ENCODE assay signal across 15 mouse cellular contexts in the genomic region with DNA sequence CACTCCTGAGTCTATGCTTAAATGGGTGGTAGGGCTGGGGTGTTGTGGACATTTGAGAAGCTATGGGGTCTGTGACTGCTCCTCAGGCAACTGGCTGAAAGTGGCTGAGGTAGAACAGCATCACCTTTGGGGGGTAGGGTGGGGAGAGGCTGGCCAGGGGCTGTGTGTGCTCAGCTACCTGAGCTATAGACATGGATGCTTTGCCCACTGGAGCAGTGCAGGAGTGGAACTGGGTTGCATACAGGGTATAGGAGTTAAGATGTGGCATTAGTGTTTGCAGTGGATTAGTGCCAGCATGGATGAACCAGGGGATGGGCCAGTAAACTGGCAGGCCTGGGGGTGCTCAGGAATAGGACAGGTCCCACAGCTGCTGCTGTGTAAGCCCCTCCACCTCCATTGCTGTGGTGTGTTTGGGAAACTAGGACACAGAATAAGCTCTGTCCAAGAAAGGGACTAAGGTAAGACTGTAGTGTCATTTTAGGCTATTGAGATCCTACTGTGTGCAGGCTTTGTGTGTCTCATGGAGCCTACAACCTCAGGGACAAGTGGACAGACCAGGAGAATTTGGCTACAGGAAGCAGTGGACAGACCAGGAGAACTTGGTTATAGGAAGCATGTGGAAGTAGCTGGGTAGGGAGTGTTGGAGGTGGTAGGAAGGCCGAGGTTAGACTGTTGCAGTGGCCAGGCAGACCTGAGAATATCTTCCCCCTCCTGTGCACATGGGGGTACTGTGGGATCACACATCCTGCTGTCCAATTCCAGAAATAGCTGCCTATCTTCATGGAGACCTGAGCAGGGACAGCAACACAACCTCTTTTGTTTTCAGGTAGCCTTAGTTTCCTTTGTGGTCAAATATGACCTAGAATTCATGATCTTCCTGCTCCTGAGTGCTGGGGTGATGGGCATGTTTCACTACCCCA. TPM values are rescaled to one million over a fixed set of nuclear protein-coding genes. Genes with fewer than 3 reads are reported as not detected.
A peak's percentile ranks its signal among the peaks of the same experiment; 100 is the strongest.
DNase-seq lines count a peak whose midpoint lies in the region; ATAC-seq and TF ChIP-seq lines count a peak whose summit lies in the region.
"Had no signal": no experiment of that assay in that cellular context is flagged by ENCODE, and none has a peak within 500 bp of the region (broad histone marks: within the 10 kb centered on the region; RNA-seq: fewer than 3 reads in every experiment).

No protein-coding gene starts in this region.

- WGBS in heart, embryonic 16.5 days: 35% methylated on average over 1 of the region's 1 CpGs
- 70% methylated on average over 1 of the region's 1 CpGs for WGBS in midbrain, embryonic 11.5 days
- WGBS in midbrain, postnatal 0 days: 56% methylated on average over 1 of the region's 1 CpGs
- WGBS in liver, postnatal 0 days (ENCODE audit: insufficient replicate concordance): 48% methylated on average over 1 of the region's 1 CpGs

- no peak overlapping the region for H3K4me2 ChIP-seq in heart, embryonic 16.5 days (ENCODE audit: low read depth, low read length)
- H3K4me2 ChIP-seq in midbrain, embryonic 11.5 days: no peak overlapping the region
- no peak overlapping the region for H3K4me2 ChIP-seq in midbrain, postnatal 0 days (ENCODE audit: low read depth, low read length, poor library complexity, severe bottlenecking)
- H3K4me2 ChIP-seq in liver, postnatal 0 days (ENCODE audit: low read depth, low read length): 0 out of 2 replicates have a peak overlapping the region, but pooled peaks have one; percentile 10

- no peak for TF ChIP-seq CTCF in midbrain, postnatal 0 days (IDR thresholded peaks at IDR 0.05)
- no peak for TF ChIP-seq CTCF in liver, postnatal 0 days (IDR thresholded peaks at IDR 0.05; ENCODE audit: low read depth)

- peaks cover 15% of the 10 kb centered on the region for H3K36me3 ChIP-seq in heart, embryonic 16.5 days (ENCODE audit: control insufficient read depth, insufficient read depth)
- peaks cover 8% of the 10 kb centered on the region; the same call in 1 of the 2 replicates for H3K36me3 ChIP-seq in midbrain, embryonic 11.5 days (ENCODE audit: control insufficient read depth, insufficient read depth, low read length)
- H3K36me3 ChIP-seq in midbrain, postnatal 0 days (ENCODE audit: insufficient read depth, low read length): peaks cover 19% of the 10 kb centered on the region
- H3K36me3 ChIP-seq in liver, postnatal 0 days (replicated peaks; ENCODE audit: insufficient read depth, low read length): peaks cover 22% of the 10 kb centered on the region

- H3K4me1 ChIP-seq in heart, embryonic 16.5 days (ENCODE audit: control insufficient read depth, insufficient read depth, low read length): peaks cover 31% of the 10 kb centered on the region
- H3K4me1 ChIP-seq in midbrain, embryonic 11.5 days (ENCODE audit: control insufficient read depth, insufficient read depth, low read length): peaks cover 27% of the 10 kb centered on the region
- H3K4me1 ChIP-seq in midbrain, postnatal 0 days (ENCODE audit: insufficient read depth, low read length): peaks cover 6% of the 10 kb centered on the region; the same call in 1 of the 2 replicates
- peaks cover 36% of the 10 kb centered on the region for H3K4me1 ChIP-seq in liver, postnatal 0 days (ENCODE audit: insufficient read depth)

- peak overlapping the region; percentile 18; the same call in 1 of the 2 replicates for H3K27ac ChIP-seq in heart, embryonic 16.5 days (ENCODE audit: low read length)
- no peak overlapping the region for H3K27ac ChIP-seq in midbrain, embryonic 11.5 days (ENCODE audit: low read depth, low read length)
- no peak overlapping the region for H3K27ac ChIP-seq in midbrain, postnatal 0 days (ENCODE audit: low read depth, low read length)
- H3K27ac ChIP-seq in liver, postnatal 0 days (ENCODE audit: low read depth): peak overlapping the region; percentile 67; the same call in 1 of the 2 replicates

- no peaks in the 10 kb centered on the region for H3K9me3 ChIP-seq in heart, embryonic 16.5 days (replicated peaks; ENCODE audit: control insufficient read depth, low read length)
- no peaks in the 10 kb centered on the region for H3K9me3 ChIP-seq in midbrain, embryonic 11.5 days (ENCODE audit: control insufficient read depth, low read length)
- no peaks in the 10 kb centered on the region for H3K9me3 ChIP-seq in midbrain, postnatal 0 days (ENCODE audit: low read length)
- no peaks in the 10 kb centered on the region for H3K9me3 ChIP-seq in liver, postnatal 0 days (ENCODE audit: low read length)

- TF ChIP-seq EP300 in liver, postnatal 0 days (IDR thresholded peaks at IDR 0.05; ENCODE audit: low read depth): no peak

- no peak for ATAC-seq in heart, embryonic 16.5 days (replicated peaks; ENCODE audit: extremely low read depth, insufficient read depth, low FRiP score)
- ATAC-seq in midbrain, embryonic 11.5 days (ENCODE audit: low FRiP score): no peak
- ATAC-seq in midbrain, postnatal 0 days (ENCODE audit: low FRiP score): no peak
- ATAC-seq in liver, postnatal 0 days: no peak
- ATAC-seq: inflammation-experienced regulatory T-cells, adult 6 months had no signal

- H3K4me3 ChIP-seq in heart, embryonic 16.5 days (ENCODE audit: low read length): no peak overlapping the region
- 0 out of 2 replicates have a peak overlapping the region, but pooled peaks have one; percentile 3 for H3K4me3 ChIP-seq in midbrain, embryonic 11.5 days (ENCODE audit: low read depth, low read length)
- no peak overlapping the region for H3K4me3 ChIP-seq in midbrain, postnatal 0 days (ENCODE audit: low read depth, low read length)
- H3K4me3 ChIP-seq in liver, postnatal 0 days (ENCODE audit: low read depth, low read length): no peak overlapping the region

- H3K9ac ChIP-seq in heart, embryonic 16.5 days (ENCODE audit: low read length): peak overlapping the region; percentile 29; the same call in 1 of the 2 replicates
- H3K9ac ChIP-seq in midbrain, embryonic 11.5 days (ENCODE audit: low read length): no peak overlapping the region
- no peak overlapping the region for H3K9ac ChIP-seq in midbrain, postnatal 0 days (replicated peaks; ENCODE audit: low read length, poor library complexity, severe bottlenecking)
- H3K9ac ChIP-seq in liver, postnatal 0 days (replicated peaks): no peak overlapping the region

- peak; percentile 21 to 25 for DNase-seq in cerebellum, postnatal 25 days
- DNase-seq in cerebellum, postnatal 14 days: no peak
- no peak for DNase-seq in heart, postnatal 4 days
- DNase-seq in midbrain, embryonic 11.5 days (ENCODE audit: low spot score, missing footprints): no peak
- DNase-seq in midbrain, postnatal 0 days (ENCODE audit: low spot score): no peak
- no peak for DNase-seq in liver, postnatal 0 days
- no peak for DNase-seq in urinary bladder, postnatal 14 days (ENCODE audit: low spot score)
- DNase-seq: cerebellum, adult 9-11 months; kidney, postnatal 10 days; layer of hippocampus, adult 9-11 months; thymus, postnatal 4 days had no signal

- peaks cover 14% of the 10 kb centered on the region for H3K27me3 ChIP-seq in heart, embryonic 16.5 days (ENCODE audit: control insufficient read depth, insufficient read depth, low read length)
- H3K27me3 ChIP-seq in midbrain, embryonic 11.5 days (ENCODE audit: control insufficient read depth, insufficient read depth, low read length): peaks cover 4% of the 10 kb centered on the region
- no peaks in the 10 kb centered on the region for H3K27me3 ChIP-seq in midbrain, postnatal 0 days (ENCODE audit: insufficient read depth, low read length)
- H3K27me3 ChIP-seq in liver, postnatal 0 days (ENCODE audit: insufficient read depth, low read length): peaks cover 5% of the 10 kb centered on the region

RNA-seq across cellular contexts. Expression of a gene that starts 3.2 kb away (rescaled TPM):
- polyA plus RNA-seq in heart, embryonic 16.5 days (2015; fragmentation: Nextera tagmentation; extraction: Ambion mirVana): 2,111 and 2,265 TPM in 2 replicates
- 1,000 to 10,000 TPM; 1,002 to 1,049 TPM for total RNA-seq in heart, postnatal 4 days (2021)
- polyA plus RNA-seq in midbrain, embryonic 11.5 days (2014; fragmentation: Nextera tagmentation; extraction: Ambion mirVana): 1,723 and 1,824 TPM in 2 replicates
- 863 and 928 TPM in 2 replicates for total RNA-seq in midbrain, postnatal 0 days (2014; rRNA removed)
- 1,039 and 1,193 TPM in 2 replicates for polyA plus RNA-seq in midbrain, postnatal 0 days (2015; fragmentation: Nextera tagmentation; extraction: Ambion mirVana)
- polyA plus RNA-seq in liver, postnatal 0 days (2015; fragmentation: Nextera tagmentation; extraction: Ambion mirVana): 1,017 and 1,029 TPM in 2 replicates

RNA-seq across cellular contexts. Expression of a gene that starts 14.2 kb away (rescaled TPM):
- 0.39 and 0.84 TPM in 2 replicates for polyA plus RNA-seq in heart, embryonic 16.5 days (2015; fragmentation: Nextera tagmentation; extraction: Ambion mirVana)
- 1 to 10 TPM; 1.8 to 2.5 TPM for total RNA-seq in heart, postnatal 4 days (2021)
- 0.23 and 0.55 TPM in 2 replicates for polyA plus RNA-seq in midbrain, embryonic 11.5 days (2014; fragmentation: Nextera tagmentation; extraction: Ambion mirVana)
- total RNA-seq in midbrain, postnatal 0 days (2014; rRNA removed): 39.3 and 61.0 TPM in 2 replicates
- 24.4 and 26.8 TPM in 2 replicates for polyA plus RNA-seq in midbrain, postnatal 0 days (2015; fragmentation: Nextera tagmentation; extraction: Ambion mirVana)
- not detected in 2 replicates for polyA plus RNA-seq in liver, postnatal 0 days (2015; fragmentation: Nextera tagmentation; extraction: Ambion mirVana)
- polyA plus RNA-seq: heart, embryonic 11.5 days; inflammation-experienced regulatory T-cells, adult 6 months had no signal

RNA-seq across cellular contexts. Expression of a gene that starts 16.3 kb away (rescaled TPM):
- 5.6 and 6.7 TPM in 2 replicates for polyA plus RNA-seq in heart, embryonic 16.5 days (2015; fragmentation: Nextera tagmentation; extraction: Ambion mirVana)
- total RNA-seq in heart, postnatal 4 days (2021): 1 to 10 TPM in 1 of 2 experiments, under 1 TPM in 1; 0.62 to 1.6 TPM
- polyA plus RNA-seq in midbrain, embryonic 11.5 days (2014; fragmentation: Nextera tagmentation; extraction: Ambion mirVana): 0.38 and 0.80 TPM in 2 replicates
- total RNA-seq in midbrain, postnatal 0 days (2014; rRNA removed): not detected in 2 replicates
- polyA plus RNA-seq in midbrain, postnatal 0 days (2015; fragmentation: Nextera tagmentation; extraction: Ambion mirVana): 0.83 and 1.1 TPM in 2 replicates
- 1.6 TPM in 1 of 2 replicates, not detected in the other for polyA plus RNA-seq in liver, postnatal 0 days (2015; fragmentation: Nextera tagmentation; extraction: Ambion mirVana)
- polyA plus RNA-seq: inflammation-experienced regulatory T-cells, adult 6 months had no signal

RNA-seq across cellular contexts. Expression of a gene that starts 24.6 kb away (rescaled TPM):
- polyA plus RNA-seq in heart, embryonic 16.5 days (2015; fragmentation: Nextera tagmentation; extraction: Ambion mirVana): 0.13 and 0.29 TPM in 2 replicates
- total RNA-seq in heart, postnatal 4 days (2021): 1 to 10 TPM in 1 of 2 experiments, under 1 TPM in 1; 0.61 to 1.0 TPM
- not detected in 2 replicates for polyA plus RNA-seq in midbrain, embryonic 11.5 days (2014; fragmentation: Nextera tagmentation; extraction: Ambion mirVana)
- total RNA-seq in midbrain, postnatal 0 days (2014; rRNA removed): 0.82 and 2.9 TPM in 2 replicates
- not detected in 2 replicates for polyA plus RNA-seq in midbrain, postnatal 0 days (2015; fragmentation: Nextera tagmentation; extraction: Ambion mirVana)
- 0.06 TPM in 1 of 2 replicates, not detected in the other for polyA plus RNA-seq in liver, postnatal 0 days (2015; fragmentation: Nextera tagmentation; extraction: Ambion mirVana)
- polyA plus RNA-seq: inflammation-experienced regulatory T-cells, adult 6 months; lung, embryonic 16.5 days had no signal

RNA-seq across cellular contexts. Expression of a gene that starts 25.4 kb away (rescaled TPM):
- polyA plus RNA-seq in heart, embryonic 16.5 days (2015; fragmentation: Nextera tagmentation; extraction: Ambion mirVana): 141 and 148 TPM in 2 replicates
- total RNA-seq in heart, postnatal 4 days (2021): 10 to 100 TPM; 29.9 to 35.0 TPM
- 248 and 290 TPM in 2 replicates for polyA plus RNA-seq in midbrain, embryonic 11.5 days (2014; fragmentation: Nextera tagmentation; extraction: Ambion mirVana)
- 136 and 249 TPM in 2 replicates for total RNA-seq in midbrain, postnatal 0 days (2014; rRNA removed)
- 292 and 299 TPM in 2 replicates for polyA plus RNA-seq in midbrain, postnatal 0 days (2015; fragmentation: Nextera tagmentation; extraction: Ambion mirVana)
- 104 and 108 TPM in 2 replicates for polyA plus RNA-seq in liver, postnatal 0 days (2015; fragmentation: Nextera tagmentation; extraction: Ambion mirVana)

Comparison
In these comparisons a context has a peak if more than half of its experiments do, and no peak if none do; other contexts are left out.
1. DNase-seq: peak in cerebellum, postnatal 25 days (2 of 2); none in cerebellum, postnatal 14 days (0 of 2), heart, postnatal 4 days (single experiment), midbrain, embryonic 11.5 days (single experiment), midbrain, postnatal 0 days (single experiment), liver, postnatal 0 days (single experiment) and urinary bladder, postnatal 14 days (single experiment).
2. RNA of a gene that starts 14.2 kb away (polyA plus RNA-seq): 24.4 to 26.8 TPM in midbrain, postnatal 0 days; 0.23 to 0.55 TPM in midbrain, embryonic 11.5 days, 0.39 to 0.84 TPM in heart, embryonic 16.5 days and not detected in liver, postnatal 0 days; every median in the first group is over 10 times any median in the second.
3. H3K27ac ChIP-seq: peak in heart, embryonic 16.5 days (single experiment) and liver, postnatal 0 days (single experiment); none in midbrain, embryonic 11.5 days (single experiment) and midbrain, postnatal 0 days (single experiment).